Mouse (Mus musculus) c-Kit-positive CD71-negative TER-119-negative erythroid progenitor cells, embryonic 14.5 days (primary cell): ENCODE measurements around the gene Spdye4a.
A peak's percentile ranks its signal among the peaks of the same experiment; 100 is the strongest.
"Not testable (repeated sequence)": the region's sequence is repeated elsewhere in the genome, so short reads cannot be mapped to it uniquely, and the experiment has no call there.

Experiments
- DNase-seq: peaks from one replicate; pipeline ENCODE4 v3.0.0-alpha.2; 2013; ENCODE audit warnings: low read depth

The Spdye4a gene

DNA sequence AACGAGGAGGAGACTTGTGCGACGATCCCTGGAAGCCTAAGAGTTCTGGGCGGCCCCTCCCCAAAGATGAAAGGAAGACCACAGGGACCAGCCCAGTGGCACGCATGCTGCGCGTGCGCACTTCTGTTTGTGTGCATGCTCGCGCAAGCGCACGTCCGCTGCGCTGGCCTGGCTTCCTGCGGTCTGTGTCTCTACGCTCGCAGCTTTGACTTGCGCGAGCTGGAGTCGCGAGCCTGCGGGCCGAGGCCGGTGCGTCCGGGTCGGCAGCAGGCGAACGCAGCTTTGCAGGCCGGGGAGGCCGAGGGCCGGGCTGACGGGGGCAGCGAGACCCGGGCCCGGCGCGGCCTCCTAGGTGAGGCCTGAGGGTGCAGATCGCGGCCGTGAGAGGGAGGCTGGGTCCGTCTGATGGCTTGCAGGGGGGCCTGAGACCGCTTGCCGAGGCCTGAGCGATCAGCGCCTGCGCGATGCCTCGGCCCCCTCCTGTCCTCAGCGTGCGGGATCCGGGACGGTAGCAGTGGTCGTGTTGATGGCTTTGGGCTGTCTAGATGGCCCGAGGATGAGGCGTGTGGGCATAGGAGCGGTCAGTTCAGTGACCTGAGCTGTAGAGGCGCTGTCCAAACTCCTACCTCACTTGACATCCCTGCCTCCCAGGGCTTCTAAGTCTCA, 8.5 kb upstream of the Spdye4a start, which contains the start of gene Zfp12:
Zfp12 (plus strand) TSS at position 136 of the 666 bp plus-strand sequence.
- peak; percentile 85 for DNase-seq

DNA sequence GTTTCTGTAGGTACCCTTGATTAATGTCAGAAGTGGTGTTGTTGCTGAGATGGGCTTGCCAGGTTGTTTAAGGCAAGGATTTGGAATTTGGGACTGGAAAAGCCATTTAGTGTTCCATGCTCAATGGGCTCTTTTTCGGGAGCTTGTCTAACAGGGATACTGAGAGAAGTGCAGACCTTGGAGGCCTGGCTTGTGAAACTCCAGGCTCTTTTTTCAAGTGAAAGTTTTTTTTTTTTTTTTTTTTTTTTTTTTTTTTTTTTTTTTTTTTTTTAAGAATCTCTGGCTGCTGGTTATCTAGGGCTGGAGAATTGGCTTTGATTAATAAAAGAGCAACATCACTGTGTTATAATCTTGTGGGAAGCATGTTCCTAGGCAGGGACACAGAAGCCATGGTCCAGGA, 4.4 kb downstream of the Spdye4a start:
- no peak for DNase-seq

DNA sequence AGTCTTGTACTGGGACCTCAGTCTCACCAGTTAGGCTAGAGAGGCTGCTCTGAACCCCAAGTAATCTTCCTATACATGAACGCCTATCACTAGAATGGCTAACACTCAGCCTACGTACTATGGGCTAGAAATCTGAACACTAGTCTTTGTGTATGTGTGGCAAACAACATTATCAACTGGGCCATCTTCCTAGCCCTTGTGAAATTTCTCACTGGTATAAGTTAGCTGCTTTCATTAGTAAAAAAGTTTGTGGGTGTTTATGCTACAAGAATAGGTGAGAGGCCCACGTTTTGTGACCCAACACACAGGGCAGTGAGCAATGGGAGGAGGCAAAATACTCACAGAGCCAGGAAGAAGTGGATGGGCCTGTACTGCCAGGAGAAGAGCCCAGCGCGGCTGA, 5.7 kb downstream of the Spdye4a start:
- DNase-seq, result no peak

DNA sequence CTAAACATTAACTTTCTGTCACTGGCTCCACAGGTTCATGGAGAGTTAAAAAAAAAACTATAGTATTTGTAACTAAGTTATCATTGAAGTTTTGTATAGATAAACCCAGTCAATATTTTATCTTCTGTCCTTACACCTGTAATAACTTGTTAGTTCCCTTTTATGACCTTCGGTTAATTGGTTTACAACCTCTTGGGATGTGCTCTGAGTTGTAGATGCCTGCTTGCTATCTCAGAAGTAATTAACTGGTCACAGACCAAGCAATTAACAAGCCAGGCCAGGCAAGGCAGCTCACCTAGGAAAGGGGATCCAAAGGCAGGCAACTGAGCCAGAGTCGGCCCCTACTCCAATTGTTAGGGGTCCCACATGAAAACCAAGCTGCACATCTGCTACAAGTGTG, 12.9 kb downstream of the Spdye4a start:
- DNase-seq, result no peak

DNA sequence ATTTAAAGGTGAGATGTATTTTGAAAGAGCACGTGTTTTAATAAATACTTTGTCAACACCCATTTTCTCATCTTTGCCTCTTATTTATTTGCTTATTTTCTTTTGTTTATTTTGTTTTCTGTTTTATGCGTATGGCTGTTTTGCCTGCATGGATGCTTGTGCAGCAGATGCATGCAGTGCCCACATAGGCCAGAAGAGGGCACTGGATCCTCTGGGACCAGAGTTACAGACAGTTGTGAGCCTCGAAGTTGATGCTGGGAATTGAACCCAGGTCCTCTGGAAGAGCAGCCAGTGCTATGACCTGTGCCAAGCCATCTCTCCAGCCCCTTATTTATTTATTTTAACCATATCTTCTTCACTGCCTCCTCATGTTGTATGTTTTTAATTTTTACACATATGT, 21.7 kb downstream of the Spdye4a start:
- no peak for DNase-seq

DNA sequence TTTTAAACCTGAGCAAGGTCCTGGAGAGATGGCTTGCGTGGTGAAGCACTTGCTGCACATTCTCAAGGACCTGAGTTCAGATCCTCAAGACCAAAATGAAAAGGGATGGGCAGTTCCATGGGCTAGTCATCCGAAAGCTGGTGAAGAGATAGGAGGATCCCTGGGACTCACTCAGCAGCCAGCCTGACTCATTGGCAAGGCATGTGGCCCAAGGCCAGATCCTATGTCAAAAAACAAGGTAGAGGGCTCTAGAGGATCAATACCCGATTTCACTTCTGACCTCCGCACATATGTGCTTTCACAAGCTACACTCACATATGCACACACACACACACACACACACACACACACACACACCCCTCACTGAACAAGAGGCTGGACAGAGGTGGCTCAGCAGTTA, 30.2 kb downstream of the Spdye4a start:
- no peak for DNase-seq

DNA sequence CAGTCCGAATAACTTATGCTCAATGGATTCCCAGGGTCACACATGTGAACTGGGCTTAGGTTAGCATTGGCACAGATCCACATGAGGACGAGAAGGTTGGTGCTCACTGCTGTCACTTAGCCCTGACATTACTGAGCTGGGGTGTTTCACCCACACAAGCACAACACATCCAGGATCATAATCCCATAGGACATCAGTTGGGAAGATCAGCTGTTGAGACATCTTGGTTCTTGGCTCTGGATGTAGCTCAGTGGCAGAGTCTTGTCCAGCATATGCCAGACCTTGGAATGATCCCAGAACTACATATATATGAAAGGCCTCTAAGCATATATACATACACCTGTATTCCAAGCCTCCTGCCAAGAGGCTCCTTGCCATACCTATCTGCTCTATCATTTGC, 31.5 kb downstream of the Spdye4a start:
- DNase-seq, result no peak

DNA sequence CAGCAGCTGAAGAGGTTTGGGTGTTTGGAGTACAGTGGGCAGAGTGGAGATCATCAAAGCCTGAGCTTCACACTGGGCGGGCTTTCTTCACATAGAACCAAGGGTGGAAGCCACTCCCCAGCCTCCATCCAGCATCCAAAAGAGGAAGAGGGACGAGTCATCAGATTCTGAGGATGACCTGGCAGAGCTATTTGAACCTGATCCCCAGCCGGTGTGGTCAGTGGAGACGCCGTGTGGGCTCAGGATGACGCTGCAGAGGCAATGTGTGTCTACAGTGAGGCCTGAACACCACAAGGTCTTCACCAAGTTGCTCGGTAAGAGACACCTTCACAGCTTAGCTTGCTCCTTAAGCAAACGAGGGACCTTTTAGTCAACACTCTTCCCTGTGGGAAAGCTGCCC, 31.9 kb downstream of the Spdye4a start:
- DNase-seq, result not testable (repeated sequence)

DNA sequence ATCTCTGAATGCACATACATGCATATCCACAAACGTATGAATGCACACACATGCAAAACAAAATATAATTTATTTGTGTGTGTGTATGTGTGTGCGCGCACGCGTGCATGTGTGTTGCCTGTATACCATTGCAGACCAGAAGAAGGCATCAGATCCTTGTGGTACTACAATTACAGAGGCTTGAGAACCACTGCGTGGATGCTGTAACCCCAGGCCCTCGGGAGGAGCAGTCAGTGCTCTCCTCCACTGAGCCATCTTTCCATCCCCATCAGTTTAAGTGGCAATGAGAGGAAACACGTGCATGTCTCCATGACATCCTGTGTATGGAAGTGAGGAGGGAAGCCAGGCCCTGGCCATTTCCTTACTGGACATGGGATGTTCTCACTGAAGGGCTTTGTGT, 33.9 kb downstream of the Spdye4a start:
- no peak for DNase-seq

DNA sequence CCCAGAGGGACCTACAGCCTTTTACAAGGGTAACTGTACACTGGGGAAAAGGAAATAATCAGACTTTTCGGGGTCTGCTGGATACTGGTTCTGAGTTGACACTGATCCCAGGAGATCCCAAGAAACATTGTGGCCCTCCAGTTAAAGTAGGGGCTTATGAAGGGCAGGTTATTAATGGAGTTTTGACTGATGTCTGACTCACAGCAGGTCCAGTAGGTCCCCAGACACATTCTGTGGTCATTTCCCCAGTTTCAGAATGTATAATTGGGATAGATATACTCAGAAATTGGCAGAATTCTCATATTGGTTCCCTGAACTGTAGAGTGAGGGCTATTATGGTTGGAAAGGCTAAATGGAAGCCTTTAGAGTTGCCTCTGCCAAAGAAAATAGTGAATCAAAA, 38.7 kb downstream of the Spdye4a start:
- not testable (repeated sequence) for DNase-seq

DNA sequence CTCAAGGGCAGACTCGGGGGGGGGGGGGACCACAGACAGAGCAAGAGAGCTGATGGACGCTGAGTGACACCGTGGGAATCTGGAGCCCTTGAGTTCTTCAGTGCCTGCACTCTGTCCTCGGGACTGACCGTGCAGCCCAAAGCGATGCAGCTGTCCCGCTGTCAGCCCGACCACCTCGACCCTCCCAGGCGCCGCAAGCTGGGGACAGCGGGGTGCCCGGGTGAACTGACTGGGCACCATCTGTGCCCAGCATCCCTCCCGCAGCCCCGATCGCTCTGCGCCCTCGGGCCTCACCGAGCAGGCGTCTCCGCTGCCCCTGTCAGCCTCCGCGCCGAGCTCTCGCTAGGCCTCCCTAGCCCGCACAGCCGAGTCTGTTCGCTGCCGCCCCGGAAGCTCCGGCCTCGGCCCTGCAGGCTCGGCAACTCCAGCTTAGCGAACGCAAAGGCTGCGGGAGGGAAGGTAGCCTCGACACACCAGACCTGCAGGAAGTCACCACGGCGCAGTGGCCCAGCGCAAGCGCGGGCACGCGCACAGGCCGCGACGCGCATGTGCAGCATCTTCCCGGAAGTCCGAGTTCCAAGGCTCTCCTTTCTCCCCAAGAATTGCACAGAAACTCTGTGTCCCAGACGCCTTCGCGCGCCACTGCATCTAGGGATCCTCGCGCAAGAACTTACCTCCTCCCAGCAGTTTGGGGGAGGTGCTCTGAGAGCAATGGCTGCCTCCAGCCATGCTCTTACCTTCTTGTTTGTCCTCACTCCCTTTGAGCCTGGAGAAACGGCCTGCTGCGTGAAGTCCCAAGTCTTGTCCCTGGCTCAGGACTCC, 46.2 kb downstream of the Spdye4a start, which contains the start of the genes Rbak and Spdye4b:
Rbak (minus strand) TSS at position 521 of the 822 bp plus-strand sequence.
Spdye4b (plus strand) TSS at position 763 of the 822 bp plus-strand sequence.
- peak; percentile 79 for DNase-seq

DNA sequence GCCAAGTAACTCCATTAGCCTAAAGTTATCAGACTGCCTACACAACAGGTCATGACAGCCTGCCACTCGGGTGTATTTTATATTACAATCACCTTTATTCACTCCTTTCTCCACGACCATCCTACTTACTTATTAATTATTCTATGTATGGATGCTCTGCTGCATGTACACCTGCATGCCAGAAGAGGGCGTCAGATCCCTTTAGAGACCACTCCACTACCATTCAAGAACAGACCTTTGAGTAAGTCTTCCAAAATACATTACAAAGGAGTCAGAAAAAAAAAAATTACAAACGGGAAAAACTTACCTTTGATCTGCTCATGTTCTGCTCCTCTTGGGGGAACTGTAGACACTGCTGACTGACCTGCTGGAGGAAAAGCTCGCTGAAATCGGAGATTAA, 47.5 kb downstream of the Spdye4a start:
- no peak for DNase-seq

DNA sequence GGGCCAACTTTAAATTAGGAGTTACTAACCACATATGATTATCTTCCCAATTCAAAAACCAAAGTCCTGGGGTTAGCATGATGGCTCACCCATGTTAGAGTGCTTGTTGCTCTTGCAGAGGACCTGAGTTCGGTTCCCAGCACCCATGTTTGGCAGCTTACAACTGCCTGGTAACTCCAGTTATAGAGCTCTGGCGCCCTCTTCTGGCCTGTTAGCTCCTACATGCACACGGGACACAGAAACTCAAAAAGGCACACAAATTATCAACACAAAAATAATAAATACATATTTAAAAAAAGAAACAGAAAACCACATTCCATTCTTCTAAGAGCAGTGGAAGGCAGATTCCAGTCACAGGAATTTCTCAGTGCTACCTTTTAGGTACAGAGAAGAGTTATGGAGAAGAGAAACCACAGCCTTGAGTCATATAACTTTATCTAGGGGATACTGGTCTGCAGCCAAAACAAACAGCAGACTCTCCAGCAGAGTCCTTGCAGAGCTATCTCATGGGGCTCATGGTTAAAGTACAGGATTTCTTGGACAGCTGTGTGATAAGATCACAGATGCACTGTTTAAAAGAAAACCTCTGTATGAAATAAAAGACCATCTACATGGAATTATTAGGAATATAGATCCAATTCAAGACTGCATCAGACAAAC, 49.0 kb downstream of the Spdye4a start:
- DNase-seq, result no peak

DNA sequence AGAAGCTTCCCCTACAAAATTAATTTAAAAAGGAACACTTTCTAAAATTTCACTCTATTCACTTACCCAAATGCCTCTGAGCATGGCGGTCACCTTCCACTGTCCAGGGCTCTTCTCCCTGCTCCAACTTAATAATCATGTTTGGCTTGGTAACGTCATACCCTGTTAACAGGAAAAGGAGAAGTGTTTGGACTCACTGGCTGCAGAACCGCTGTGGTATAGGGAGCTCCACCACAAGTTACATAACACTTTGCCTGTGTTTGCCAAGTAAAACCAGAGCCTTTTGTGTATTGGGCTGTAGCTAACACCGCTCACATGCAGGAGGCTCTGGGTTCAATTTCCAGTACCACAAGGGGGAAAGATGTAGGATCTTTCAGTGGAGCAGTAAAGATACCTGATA, 50.7 kb downstream of the Spdye4a start:
- DNase-seq, result no peak
